Mouse (Mus musculus) NIH3T3 (cell line): ENCODE results near the gene Scgb1c1.
A peak's percentile ranks its signal among the peaks of the same experiment; 100 is the strongest.

Experiments
- DNase-seq: peaks from one replicate; pipeline ENCODE4 v3.0.0-alpha.2; 2012; ENCODE audit warnings: low read depth

The Scgb1c1 gene

GRCm38 (mm10) chr7:140844905-140845665, at the start of gene Scgb1c1:
TSS of gene Scgb1c1 (plus strand) at chr7:140845547.
- DNase-seq = peak; percentile 93

GRCm38 (mm10) chr7:140797619-140798018, 47.7 kb upstream of the Scgb1c1 start:
- DNase-seq = no peak

GRCm38 (mm10) chr7:140798212-140798611, 47.1 kb upstream of the Scgb1c1 start:
- no peak for DNase-seq

GRCm38 (mm10) chr7:140802629-140803028, 42.7 kb upstream of the Scgb1c1 start:
- DNase-seq = no peak

- peak; percentile 54 for DNase-seq
Measured at GRCm38 (mm10) chr7:140805704-140806103, 39.6 kb upstream of the Scgb1c1 start.

GRCm38 (mm10) chr7:140810496-140810895, 34.9 kb upstream of the Scgb1c1 start:
- DNase-seq = no peak

- no peak for DNase-seq
Measured at GRCm38 (mm10) chr7:140811714-140812113, 33.6 kb upstream of the Scgb1c1 start.

- no peak for DNase-seq
Measured at GRCm38 (mm10) chr7:140812850-140813249, 32.5 kb upstream of the Scgb1c1 start.

GRCm38 (mm10) chr7:140820173-140820572, 25.2 kb upstream of the Scgb1c1 start:
- DNase-seq = no peak

- no peak for DNase-seq
Measured at GRCm38 (mm10) chr7:140821305-140821652, 24.1 kb upstream of the Scgb1c1 start.

GRCm38 (mm10) chr7:140821653-140822329, 23.6 kb upstream of the Scgb1c1 start, which contains the start of gene Zfp941:
TSS of gene Zfp941 (minus strand) at chr7:140822178.
- DNase-seq = peak; percentile 49

GRCm38 (mm10) chr7:140822731-140823130, 22.6 kb upstream of the Scgb1c1 start:
- no peak for DNase-seq

- DNase-seq = peak; percentile 40
Measured at GRCm38 (mm10) chr7:140828171-140828881, 17.0 kb upstream of the Scgb1c1 start.

- peak; percentile 62 for DNase-seq
Measured at GRCm38 (mm10) chr7:140831447-140831846, 13.9 kb upstream of the Scgb1c1 start.

GRCm38 (mm10) chr7:140833341-140833740, 12.0 kb upstream of the Scgb1c1 start:
- DNase-seq = no peak

GRCm38 (mm10) chr7:140834968-140835757, 10.2 kb upstream of the Scgb1c1 start, which contains the start of gene Urah:
TSS of gene Urah (plus strand) at chr7:140835018.
- no peak for DNase-seq

- DNase-seq = no peak
Measured at GRCm38 (mm10) chr7:140835758-140836087, 9.6 kb upstream of the Scgb1c1 start.

GRCm38 (mm10) chr7:140836243-140837115, 8.9 kb upstream of the Scgb1c1 start:
- no peak for DNase-seq

- no peak for DNase-seq
Measured at GRCm38 (mm10) chr7:140839556-140839955, 5.8 kb upstream of the Scgb1c1 start.

GRCm38 (mm10) chr7:140840750-140841735, 4.3 kb upstream of the Scgb1c1 start:
- peak; percentile 27 for DNase-seq
